Mouse (Mus musculus) embryonic facial prominence, embryonic 11.5 days (tissue): ENCODE results near the gene Lamtor4. TPM values are rescaled to one million over a fixed set of nuclear protein-coding genes. Genes with fewer than 3 reads are reported as not detected.

Source experiments
- polyA plus RNA-seq: library from polyadenylated mRNA; unstranded; fragments of >200 nt; fragmentation: Nextera tagmentation; extraction: Ambion mirVana; gene quantifications from 2 replicates; pipeline ENCODE4 v1.2.1, GENCODE M21; 2014

Gene Lamtor4
- polyA plus RNA-seq, 1 experiment from 2014 or later = 36.8 TPM

Other genes starting within 250 kb of the Lamtor4 start
- gene Smok3a, start 234.2 kb upstream of the Lamtor4 start, polyA plus RNA-seq = not detected in 2 replicates
- not detected in 2 replicates for gene Smok3b, start 234.1 kb upstream of the Lamtor4 start, polyA plus RNA-seq
- gene Smok3c, start 202.3 kb upstream of the Lamtor4 start, polyA plus RNA-seq = not detected in 2 replicates
- gene Zkscan1, start 170.4 kb upstream of the Lamtor4 start, polyA plus RNA-seq = 37.6 and 40.1 TPM in 2 replicates
- gene Zscan21, start 138.6 kb upstream of the Lamtor4 start, polyA plus RNA-seq = 97.3 and 110 TPM in 2 replicates
- gene Zfp113, start 99.7 kb upstream of the Lamtor4 start, polyA plus RNA-seq = 16.3 and 16.4 TPM in 2 replicates
- 272 and 292 TPM in 2 replicates for gene Cops6, start 94.4 kb upstream of the Lamtor4 start, polyA plus RNA-seq
- 15.9 and 19.7 TPM in 2 replicates for gene Ap4m1, start 83.5 kb upstream of the Lamtor4 start, polyA plus RNA-seq
- 303 and 307 TPM in 2 replicates for gene Mcm7, start 83.1 kb upstream of the Lamtor4 start, polyA plus RNA-seq
- 120 and 125 TPM in 2 replicates for gene Taf6, start 68.0 kb upstream of the Lamtor4 start, polyA plus RNA-seq
- gene Cnpy4, start 68.0 kb upstream of the Lamtor4 start, polyA plus RNA-seq = 56.4 and 61.6 TPM in 2 replicates
- gene Mblac1, start 61.2 kb upstream of the Lamtor4 start, polyA plus RNA-seq = 8.1 and 8.6 TPM in 2 replicates
- gene Nxpe5, start 29.6 kb upstream of the Lamtor4 start, polyA plus RNA-seq = not detected in 2 replicates
- 3.9 and 4.6 TPM in 2 replicates for gene BC037034, start 8.6 kb downstream of the Lamtor4 start, polyA plus RNA-seq
- 4.0 and 5.4 TPM in 2 replicates for gene Gal3st4, start 17.4 kb downstream of the Lamtor4 start, polyA plus RNA-seq
- 0.03 TPM in 1 of 2 replicates, not detected in the other for gene Gm43720, start 24.5 kb downstream of the Lamtor4 start, polyA plus RNA-seq
- gene Gpc2, start 24.5 kb downstream of the Lamtor4 start, polyA plus RNA-seq = 10.8 and 11.9 TPM in 2 replicates
- gene Stag3, start 24.8 kb downstream of the Lamtor4 start, polyA plus RNA-seq = 4.0 and 5.8 TPM in 2 replicates
- not detected in 2 replicates for gene Pvrig, start 86.5 kb downstream of the Lamtor4 start, polyA plus RNA-seq
- 45.8 and 49.3 TPM in 2 replicates for gene Zfp157, start 186.0 kb downstream of the Lamtor4 start, polyA plus RNA-seq